Mouse (Mus musculus): ENCODE data around the gene Ern2. TPM values are rescaled to one million over a fixed set of nuclear protein-coding genes. Genes with fewer than 3 reads are reported as not detected.

Gene Ern2
- polyA plus RNA-seq, 1 experiment from 2014 or later, result 0.12 TPM

GRCm38 (mm10) chr7:122132497-122133337, 53.3 kb downstream of the Ern2 start, which contains the start of the genes Palb2 and Dctn5:
Gene Palb2 (minus strand): TSS chr7:122132985.
Gene Dctn5 (plus strand): TSS chr7:122133041.
- WGBS, result under 1% methylated on average over 54 of the region's 54 CpGs
- peak within 1 kb of the TSS; percentile 69 for H3K4me2 ChIP-seq (ENCODE audit: low read length)
- H3K36me3 ChIP-seq (ENCODE audit: insufficient read depth, low read length), result peaks cover 8% of the 10 kb centered on the region; the same call in 1 of the 2 replicates
- H3K4me1 ChIP-seq (replicated peaks; ENCODE audit: insufficient read depth, low read length), result no peaks in the 10 kb centered on the region
- H3K27me3 ChIP-seq (ENCODE audit: insufficient read depth, low read length), result no peaks in the 10 kb centered on the region
- peak within 1 kb of the TSS; percentile 65 for H3K9ac ChIP-seq (ENCODE audit: low read depth, low read length)
- peak within 1 kb of the TSS; percentile 88 for H3K4me3 ChIP-seq (replicated peaks; ENCODE audit: low read depth, low read length)
- H3K9me3 ChIP-seq (replicated peaks; ENCODE audit: low read length), result no peaks in the 10 kb centered on the region
- no peak for TF ChIP-seq CTCF (IDR thresholded peaks at IDR 0.05; ENCODE audit: low read depth)
- peak; percentile 97 for ATAC-seq (replicated peaks; ENCODE audit: low FRiP score, low read depth)
- peak within 1 kb of the TSS; percentile 70 for H3K27ac ChIP-seq
- DNase-seq (ENCODE audit: low spot score), result peak; percentile 99

- peak overlapping the region; percentile 88; the same call in 1 of the 2 replicates for H3K4me3 ChIP-seq (replicated peaks; ENCODE audit: low read depth, low read length)
- no peaks in the 10 kb centered on the region for H3K4me1 ChIP-seq (replicated peaks; ENCODE audit: insufficient read depth, low read length)
- H3K27ac ChIP-seq, result no peak overlapping the region
- 0 out of 2 replicates have a peak overlapping the region, but pooled peaks have one; percentile 65 for H3K9ac ChIP-seq (ENCODE audit: low read depth, low read length)
- H3K36me3 ChIP-seq (ENCODE audit: insufficient read depth, low read length), result peaks cover 14% of the 10 kb centered on the region; the same call in 1 of the 2 replicates
- H3K4me2 ChIP-seq (ENCODE audit: low read length), result peak overlapping the region; percentile 69
- no peak for DNase-seq (ENCODE audit: low spot score)
- H3K9me3 ChIP-seq (replicated peaks; ENCODE audit: low read length), result no peaks in the 10 kb centered on the region
- ATAC-seq (replicated peaks; ENCODE audit: low FRiP score, low read depth), result no peak
- H3K27me3 ChIP-seq (ENCODE audit: insufficient read depth, low read length), result no peaks in the 10 kb centered on the region
- no peak for TF ChIP-seq CTCF (IDR thresholded peaks at IDR 0.05; ENCODE audit: low read depth)
Measured at GRCm38 (mm10) chr7:122131834-122132233, 54.2 kb downstream of the Ern2 start.

DNA sequence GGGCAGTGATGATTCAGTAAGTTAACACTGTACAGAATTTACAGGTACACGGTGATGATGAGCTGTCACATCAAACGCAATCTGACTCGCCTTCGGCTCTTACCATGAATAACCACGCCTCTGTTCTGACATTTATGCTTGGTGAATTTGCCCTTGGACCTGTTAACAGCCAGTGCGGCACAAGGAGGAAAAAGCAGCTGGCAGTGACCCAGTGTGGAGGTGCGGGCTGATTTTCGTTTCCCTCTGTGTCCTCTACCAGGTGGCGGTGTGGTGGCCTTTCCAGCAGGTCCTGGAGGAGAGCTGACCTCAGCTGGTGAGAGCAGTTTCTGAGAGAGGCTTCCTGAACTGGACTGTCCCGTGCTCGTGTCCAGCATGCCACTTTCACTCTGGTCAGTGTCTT, 59.1 kb downstream of the Ern2 start:
- WGBS, result 92% methylated on average over 11 of the region's 11 CpGs
- no peaks in the 10 kb centered on the region for H3K4me1 ChIP-seq (replicated peaks; ENCODE audit: insufficient read depth, low read length)
- no peak for ATAC-seq (replicated peaks; ENCODE audit: low FRiP score, low read depth)

GRCm38 (mm10) chr7:122125636-122126035, 60.4 kb downstream of the Ern2 start:
- Histone ChIP-seq H3K27me3 (ENCODE audit: insufficient read depth, low read length) (no peaks in the 10 kb centered on the region), H3K27ac (no peak overlapping the region), H3K9ac (ENCODE audit: low read depth, low read length) (no peak overlapping the region), H3K4me1 (replicated peaks; ENCODE audit: insufficient read depth, low read length) (no peaks in the 10 kb centered on the region), H3K9me3 (replicated peaks; ENCODE audit: low read length) (no peaks in the 10 kb centered on the region), H3K36me3 (ENCODE audit: insufficient read depth, low read length) (peaks cover 16% of the 10 kb centered on the region), H3K4me2 (ENCODE audit: low read length) (no peak overlapping the region), H3K4me3 (replicated peaks; ENCODE audit: low read depth, low read length) (no peak overlapping the region)
- WGBS, result 82% methylated on average over 8 of the region's 8 CpGs
- TF ChIP-seq CTCF (IDR thresholded peaks at IDR 0.05; ENCODE audit: low read depth), result no peak; the same call in 1 of the 2 replicates
- no peak for ATAC-seq (replicated peaks; ENCODE audit: low FRiP score, low read depth)
- DNase-seq (ENCODE audit: low spot score), result no peak

More for the DNA sequence above, 59.1 kb downstream of the Ern2 start:
- TF ChIP-seq CTCF (IDR thresholded peaks at IDR 0.05; ENCODE audit: low read depth), result no peak
- Histone ChIP-seq H3K4me2 (ENCODE audit: low read length) (no peak overlapping the region), H3K9ac (ENCODE audit: low read depth, low read length) (no peak overlapping the region), H3K27me3 (ENCODE audit: insufficient read depth, low read length) (no peaks in the 10 kb centered on the region), H3K4me3 (replicated peaks; ENCODE audit: low read depth, low read length) (no peak overlapping the region), H3K9me3 (replicated peaks; ENCODE audit: low read length) (no peaks in the 10 kb centered on the region), H3K36me3 (ENCODE audit: insufficient read depth, low read length) (peaks cover 12% of the 10 kb centered on the region), H3K27ac (no peak overlapping the region)
- DNase-seq (ENCODE audit: low spot score), result no peak

- no peak overlapping the region for H3K4me3 ChIP-seq (replicated peaks; ENCODE audit: low read depth, low read length)
- no peak for TF ChIP-seq CTCF (IDR thresholded peaks at IDR 0.05; ENCODE audit: low read depth)
- peaks cover 25% of the 10 kb centered on the region for H3K36me3 ChIP-seq (ENCODE audit: insufficient read depth, low read length)
- H3K9me3 ChIP-seq (replicated peaks; ENCODE audit: low read length), result no peaks in the 10 kb centered on the region
- WGBS, result 90% methylated on average over 4 of the region's 4 CpGs
- no peaks in the 10 kb centered on the region for H3K27me3 ChIP-seq (ENCODE audit: insufficient read depth, low read length)
- H3K9ac ChIP-seq (ENCODE audit: low read depth, low read length), result no peak overlapping the region
- ATAC-seq (replicated peaks; ENCODE audit: low FRiP score, low read depth) (no peak), DNase-seq (ENCODE audit: low spot score) (no peak)
- H3K4me2 ChIP-seq (ENCODE audit: low read length), result no peak overlapping the region
- H3K27ac ChIP-seq, result no peak overlapping the region
- no peaks in the 10 kb centered on the region for H3K4me1 ChIP-seq (replicated peaks; ENCODE audit: insufficient read depth, low read length)
Measured at GRCm38 (mm10) chr7:122123518-122123917, 62.5 kb downstream of the Ern2 start.

Other genes starting within 250 kb of the Ern2 start
- 11.6 and 14.8 TPM in 2 replicates for gene Cog7, start 204.5 kb downstream of the Ern2 start, polyA plus RNA-seq (2015; fragmentation: Nextera tagmentation; extraction: Ambion mirVana)
- gene Gga2, start 165.0 kb downstream of the Ern2 start, polyA plus RNA-seq (2015; fragmentation: Nextera tagmentation; extraction: Ambion mirVana), result 55.5 and 61.1 TPM in 2 replicates
- 40.8 and 42.1 TPM in 2 replicates for gene Ubfd1, start 119.0 kb downstream of the Ern2 start, polyA plus RNA-seq (2015; fragmentation: Nextera tagmentation; extraction: Ambion mirVana)
- 14.6 and 14.8 TPM in 2 replicates for gene Ears2, start 118.9 kb downstream of the Ern2 start, polyA plus RNA-seq (2015; fragmentation: Nextera tagmentation; extraction: Ambion mirVana)
- gene Ndufab1, start 84.3 kb downstream of the Ern2 start, polyA plus RNA-seq (2015; fragmentation: Nextera tagmentation; extraction: Ambion mirVana), result 975 and 1,004 TPM in 2 replicates
- 8.1 and 8.2 TPM in 2 replicates for gene Palb2, start 53.2 kb downstream of the Ern2 start, polyA plus RNA-seq (2015; fragmentation: Nextera tagmentation; extraction: Ambion mirVana)
- gene Dctn5, start 53.2 kb downstream of the Ern2 start, polyA plus RNA-seq (2015; fragmentation: Nextera tagmentation; extraction: Ambion mirVana), result 85.7 and 96.3 TPM in 2 replicates
- gene Plk1, start 26.8 kb downstream of the Ern2 start, polyA plus RNA-seq (2015; fragmentation: Nextera tagmentation; extraction: Ambion mirVana), result 46.6 and 51.4 TPM in 2 replicates
- gene Chp2, start 33.3 kb upstream of the Ern2 start, polyA plus RNA-seq (2015; fragmentation: Nextera tagmentation; extraction: Ambion mirVana), result 0.51 and 0.91 TPM in 2 replicates
- gene Prkcb, start 102.5 kb upstream of the Ern2 start, polyA plus RNA-seq (2015; fragmentation: Nextera tagmentation; extraction: Ambion mirVana), result 2.1 and 2.2 TPM in 2 replicates